Mouse (Mus musculus) bone marrow, adult 2 months (tissue): Measurements from ENCODE around the gene Gm10320. TPM values are rescaled to one million over a fixed set of nuclear protein-coding genes. Genes with fewer than 3 reads are reported as not detected.

Experiments used
- H3K27ac ChIP-seq: fragments of 200-500 bp; 2 replicates; pipeline ENCODE4 v1.5.1; 2012; ENCODE audit warnings: low read depth, mild to moderate bottlenecking, control low read depth, inconsistent platforms, low read length; ENCODE audit not compliant: control insufficient read depth, poor library complexity, insufficient read depth
- H3K4me1 ChIP-seq: fragments of 200-500 bp; 2 replicates; pipeline ENCODE4 v1.6.1; 2011; ENCODE audit warnings: low read length; ENCODE audit not compliant: control insufficient read depth, insufficient read depth
- H3K4me3 ChIP-seq: fragments of 200-500 bp; replicated peaks from 2 replicates; pipeline ENCODE3; 2011; ENCODE audit warnings: mild to moderate bottlenecking, low read depth, low read length, control low read depth; ENCODE audit not compliant: control insufficient read depth
- CTCF ChIP-seq: fragments of 200-500 bp; IDR thresholded peaks from 2 replicates; pipeline ENCODE4 v1.5.1; 2011; ENCODE audit warnings: low read length, control low read depth; ENCODE audit not compliant: control insufficient read depth, insufficient read depth
- POLR2A ChIP-seq: fragments of 200-500 bp; IDR thresholded peaks from 2 replicates; pipeline ENCODE4 v1.6.1; 2011; ENCODE audit warnings: low read depth, mild to moderate bottlenecking, control low read depth, low read length, borderline replicate concordance; ENCODE audit not compliant: control insufficient read depth
- WGBS: fragments of 180-500 bp; shearing (Covaris S2); methylation state at CpG from one replicate; pipeline ENCODE4 v1.1.7; 2018; 5-methylcytosine and 5-hydroxymethylcytosine counted together
- polyA plus RNA-seq: library from polyadenylated mRNA; stranded (reverse); fragments of >200 nt; gene quantifications from 2 replicates; pipeline ENCODE4 v1.2.4, GENCODE M21; 2011; ENCODE audit warnings: low replicate concordance; ENCODE audit not compliant: missing spikeins, insufficient read depth, insufficient read length

Gm10320 gene
- 9.2 TPM in 1 of 2 replicates, not detected in the other for polyA plus RNA-seq

DNA sequence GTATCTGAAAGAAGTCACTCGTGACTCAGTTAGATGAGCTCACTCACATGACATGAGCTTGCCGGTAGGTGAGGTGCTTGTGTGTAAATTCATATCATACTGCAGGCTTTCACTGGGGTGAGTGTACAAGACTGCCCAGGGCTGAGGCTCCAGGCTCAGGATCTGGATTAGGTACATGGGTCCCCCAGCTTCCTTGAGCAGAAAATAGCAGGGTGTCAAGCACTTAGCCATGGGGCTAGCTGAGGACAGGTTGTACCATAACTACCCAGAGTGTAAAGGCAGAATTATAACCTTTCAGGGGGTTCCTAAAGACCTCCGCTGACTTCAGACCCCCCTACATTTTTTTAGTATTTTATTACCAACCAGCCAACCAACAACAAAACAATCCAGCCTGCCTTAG, at the start of gene Gm10320:
Gene Gm10320, minus strand, starts transcription at position 93 of the 400 bp plus-strand sequence.
- no peaks in the 10 kb centered on the region for H3K4me1 ChIP-seq
- WGBS, result 83% methylated on average over 3 of the region's 3 CpGs
- no peak for TF ChIP-seq CTCF
- TF ChIP-seq POLR2A, result no peak
- no peak within 1 kb of the TSS for H3K4me3 ChIP-seq
- H3K27ac ChIP-seq, result no peak within 1 kb of the TSS

DNA sequence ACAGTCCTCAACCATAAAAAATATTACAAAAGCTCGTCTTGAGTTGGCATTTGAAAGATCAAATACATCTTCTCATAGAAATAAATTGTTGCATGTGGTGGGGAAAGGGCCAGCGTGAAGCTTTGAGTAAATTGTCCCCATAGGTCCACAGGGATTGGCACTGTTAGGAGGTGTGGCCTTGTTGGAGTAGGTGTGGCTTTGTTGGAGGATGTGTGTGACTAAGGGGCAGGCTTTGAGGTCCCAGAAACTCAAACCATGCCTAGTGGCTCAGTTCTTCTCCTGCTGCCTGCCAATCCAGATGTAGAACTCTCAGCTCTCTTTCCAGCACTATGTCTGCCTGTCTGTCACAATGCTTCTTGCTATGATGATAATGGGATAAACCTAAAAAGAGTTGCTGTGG, 49.8 kb upstream of the Gm10320 start:
- TF ChIP-seq CTCF, result no peak
- no peak for TF ChIP-seq POLR2A
- Histone ChIP-seq H3K4me3 (no peak overlapping the region), H3K4me1 (no peaks in the 10 kb centered on the region), H3K27ac (no peak overlapping the region)
- WGBS, result 71% methylated on average over 2 of the region's 2 CpGs

DNA sequence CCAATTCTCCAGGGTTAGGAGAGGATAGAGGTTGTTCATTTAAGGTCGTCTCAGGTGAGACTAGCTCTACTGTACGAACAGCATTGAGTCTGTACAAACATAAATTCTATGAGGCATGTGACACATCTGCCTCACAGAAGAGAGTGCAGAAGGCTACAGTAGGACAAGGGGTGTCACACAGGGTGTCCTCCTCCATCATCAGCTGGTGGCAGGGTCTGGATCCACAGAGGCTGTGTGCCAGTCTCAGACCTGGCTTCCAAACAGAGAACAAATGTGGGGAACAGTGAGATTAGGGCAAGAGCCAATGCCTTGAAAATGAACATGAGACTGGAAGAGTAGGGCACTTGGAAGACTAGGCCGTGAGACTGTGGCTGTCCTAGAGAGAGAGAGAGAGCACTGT, 48.4 kb upstream of the Gm10320 start:
- Histone ChIP-seq H3K4me3 (no peak overlapping the region), H3K4me1 (no peaks in the 10 kb centered on the region), H3K27ac (no peak overlapping the region)
- WGBS, result 74% methylated on average over 3 of the region's 3 CpGs
- TF ChIP-seq CTCF, result no peak
- no peak for TF ChIP-seq POLR2A

DNA sequence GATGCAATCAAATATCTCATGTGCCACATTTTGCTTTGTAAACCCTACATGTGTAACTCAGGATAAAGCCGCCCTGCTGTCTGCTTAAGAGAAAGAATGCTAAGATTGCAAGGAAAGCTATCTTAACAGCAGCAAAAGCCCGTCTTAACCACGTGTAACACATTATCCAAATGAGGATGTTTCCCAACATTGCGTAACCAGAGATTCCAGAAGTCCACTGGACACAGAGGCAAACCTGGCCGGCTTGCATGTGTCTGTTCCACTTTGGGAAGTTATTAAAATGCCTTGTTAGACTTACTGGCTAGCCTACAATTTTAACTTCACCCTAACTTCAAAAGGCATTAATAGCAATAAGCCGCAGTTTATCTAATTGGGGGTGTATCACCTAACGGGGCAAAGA, 47.5 kb upstream of the Gm10320 start:
- no peak overlapping the region for H3K4me3 ChIP-seq
- TF ChIP-seq CTCF (no peak), POLR2A (no peak)
- H3K4me1 ChIP-seq, result no peaks in the 10 kb centered on the region
- WGBS, result 67% methylated on average over 7 of the region's 7 CpGs
- H3K27ac ChIP-seq, result no peak overlapping the region

DNA sequence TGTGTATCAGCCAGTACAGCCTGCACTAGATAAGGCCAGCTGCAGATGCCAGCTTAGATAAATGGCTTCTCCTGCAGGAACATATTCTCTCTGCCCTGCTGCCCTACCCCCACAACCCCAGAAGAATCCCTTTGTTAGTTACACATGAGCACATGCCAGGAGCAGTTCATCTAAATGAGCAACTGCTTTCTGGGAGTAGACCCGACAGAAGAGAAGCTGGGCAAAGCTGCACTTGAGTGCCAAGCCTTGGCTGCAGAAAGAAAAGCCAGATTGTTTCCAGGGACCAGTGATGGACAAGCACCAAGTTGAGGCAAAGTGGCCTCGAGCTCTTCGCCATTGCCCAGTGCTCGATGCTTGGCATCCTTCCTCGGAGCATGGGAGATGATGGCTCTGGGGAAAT, 46.8 kb upstream of the Gm10320 start:
- WGBS, result 81% methylated on average over 5 of the region's 5 CpGs
- H3K4me3 ChIP-seq, result no peak overlapping the region
- H3K27ac ChIP-seq, result no peak overlapping the region
- H3K4me1 ChIP-seq, result no peaks in the 10 kb centered on the region
- TF ChIP-seq POLR2A (no peak), CTCF (no peak)

DNA sequence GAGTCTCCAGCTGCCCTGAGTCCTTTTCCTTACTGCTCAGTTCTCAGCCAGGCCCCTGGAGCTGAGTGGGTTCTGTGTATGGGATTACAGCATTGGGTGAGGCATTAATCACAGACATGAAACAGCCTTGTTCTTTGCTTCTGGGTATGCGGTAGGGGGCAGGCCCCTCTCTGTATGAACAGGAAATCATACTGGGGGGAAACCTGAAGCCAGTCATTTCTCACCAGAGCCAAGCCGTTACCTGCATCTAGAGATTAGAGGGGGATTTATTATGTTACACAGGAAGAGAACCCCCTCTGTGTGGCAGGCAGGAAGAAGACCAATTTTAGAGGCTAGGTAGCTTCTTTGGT, 43.1 kb upstream of the Gm10320 start:
- Histone ChIP-seq H3K4me1 (no peaks in the 10 kb centered on the region), H3K27ac (no peak overlapping the region), H3K4me3 (no peak overlapping the region)
- TF ChIP-seq CTCF (no peak), POLR2A (no peak)
- WGBS, result 8% methylated on average over 2 of the region's 2 CpGs

DNA sequence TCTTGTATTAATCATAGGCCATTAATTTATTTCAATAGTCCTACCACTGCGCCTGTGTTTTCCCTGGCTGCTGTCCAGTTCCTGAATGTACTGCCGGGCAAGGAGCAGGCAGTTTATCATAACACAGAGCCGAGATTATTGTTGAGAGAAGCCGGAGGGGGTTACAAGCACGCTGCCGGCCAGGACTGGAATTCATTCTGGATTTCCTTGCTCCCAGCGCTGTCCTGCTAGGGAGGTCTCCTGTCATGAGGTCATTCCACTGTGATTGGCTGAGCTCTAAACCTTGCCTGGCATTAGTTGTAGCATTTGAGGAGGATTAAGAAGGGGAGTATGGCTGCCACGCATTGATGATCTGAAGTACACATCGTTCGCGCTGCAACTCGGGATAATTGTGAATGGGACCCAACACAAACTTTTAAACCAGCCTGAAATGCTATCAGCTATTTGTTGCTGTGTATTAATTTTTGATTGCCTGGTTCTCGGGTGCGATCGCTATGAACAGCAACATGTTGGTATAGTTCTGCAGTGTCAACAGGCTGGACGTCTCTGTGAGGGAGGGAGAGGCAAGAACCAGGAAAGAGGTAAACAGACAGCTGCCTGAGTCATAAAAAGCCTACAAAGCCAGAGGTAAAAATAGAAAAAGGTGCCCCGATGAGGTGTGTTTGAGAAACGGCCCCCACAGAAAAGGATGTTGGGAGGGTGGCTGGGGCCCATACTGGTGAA, 42.5 kb upstream of the Gm10320 start:
- TF ChIP-seq CTCF (no peak), POLR2A (no peak)
- H3K4me3 ChIP-seq, result no peak overlapping the region
- no peaks in the 10 kb centered on the region for H3K4me1 ChIP-seq
- no peak overlapping the region for H3K27ac ChIP-seq
- 35% methylated on average over 18 of the region's 18 CpGs for WGBS

DNA sequence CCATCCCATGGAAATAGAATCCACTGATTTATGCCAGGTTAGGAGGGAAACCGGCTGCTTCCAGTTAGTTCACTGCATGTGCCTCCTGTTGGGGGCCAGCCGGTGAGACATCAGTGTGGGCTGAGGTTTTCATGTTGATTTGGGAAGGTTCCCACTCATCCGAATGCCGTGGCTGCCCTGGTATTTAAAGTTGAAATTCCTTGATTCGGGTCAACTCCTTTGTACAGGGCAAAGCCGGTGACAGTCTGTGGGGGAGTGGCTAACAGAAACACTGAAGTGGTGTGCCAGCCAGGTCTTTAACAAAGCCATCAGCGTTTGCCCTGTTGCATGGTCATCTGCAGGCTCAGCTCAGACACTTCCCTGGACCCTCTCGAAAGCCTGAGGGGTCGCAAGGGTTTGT, 41.6 kb upstream of the Gm10320 start:
- H3K4me1 ChIP-seq, result no peaks in the 10 kb centered on the region
- WGBS, result 70% methylated on average over 9 of the region's 9 CpGs
- H3K4me3 ChIP-seq, result no peak overlapping the region
- H3K27ac ChIP-seq, result no peak overlapping the region
- TF ChIP-seq POLR2A, result no peak
- no peak for TF ChIP-seq CTCF
